In the genomic region with DNA sequence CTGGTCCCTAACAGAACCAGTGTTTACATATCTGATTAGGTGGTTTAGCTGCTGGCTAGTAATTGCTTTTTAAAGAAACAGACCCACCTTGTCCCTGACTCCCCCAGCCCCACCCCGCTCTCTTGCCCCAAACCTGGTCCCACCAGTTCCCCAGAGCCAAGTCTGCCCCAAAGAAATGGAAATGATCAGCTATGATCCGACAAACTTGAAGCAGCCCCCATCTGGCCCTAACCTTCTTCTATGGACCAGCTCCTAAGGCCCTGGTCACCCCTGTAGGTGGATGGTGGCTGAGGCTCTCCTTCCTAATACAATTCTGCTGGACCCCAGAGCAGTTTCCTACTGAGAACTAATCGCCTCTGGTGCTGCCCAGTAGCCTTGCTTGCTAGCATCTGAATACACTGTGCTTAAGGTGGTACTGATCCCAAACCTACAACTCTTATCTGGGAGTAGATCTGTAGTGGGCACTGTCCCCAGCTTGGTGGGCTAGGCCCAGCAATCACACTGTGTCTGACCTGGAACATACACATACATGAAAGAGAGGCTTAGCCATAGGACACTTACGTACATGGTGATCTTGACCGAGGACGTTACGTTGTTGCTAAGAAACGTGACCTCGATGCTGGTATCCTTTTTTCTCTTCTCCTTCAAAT, we compare ENCODE assay signal across 8 mouse cellular contexts. TPM values are rescaled to one million over a fixed set of nuclear protein-coding genes. Genes with fewer than 3 reads are reported as not detected.
DNase-seq lines count a peak whose midpoint lies in the region; ATAC-seq and TF ChIP-seq lines count a peak whose summit lies in the region.
"Had no signal": no experiment of that assay in that cellular context is flagged by ENCODE, and none has a peak within 500 bp of the region (broad histone marks: within the 10 kb centered on the region; RNA-seq: fewer than 3 reads in every experiment).

No protein-coding gene starts in this region.

- H3K36me3 ChIP-seq in lung, embryonic 15.5 days, result no peaks in the 10 kb centered on the region
- no peaks in the 10 kb centered on the region for H3K36me3 ChIP-seq in forebrain, embryonic 13.5 days (ENCODE audit: poor library complexity, severe bottlenecking)
- no peaks in the 10 kb centered on the region for H3K36me3 ChIP-seq in limb, embryonic 10.5 days

- no peak for TF ChIP-seq CTCF in olfactory bulb, adult 2 months (IDR thresholded peaks at IDR 0.05; ENCODE audit: insufficient read depth, low read depth, low read length)

- peaks cover 22% of the 10 kb centered on the region for H3K4me1 ChIP-seq in lung, embryonic 15.5 days
- peaks cover 14% of the 10 kb centered on the region for H3K4me1 ChIP-seq in forebrain, embryonic 13.5 days
- peaks cover 18% of the 10 kb centered on the region for H3K4me1 ChIP-seq in limb, embryonic 10.5 days
- peaks cover 14% of the 10 kb centered on the region for H3K4me1 ChIP-seq in olfactory bulb, adult 2 months (ENCODE audit: control insufficient read depth, insufficient read depth, low read length)

- H3K27me3 ChIP-seq in lung, embryonic 15.5 days, result no peaks in the 10 kb centered on the region
- no peaks in the 10 kb centered on the region for H3K27me3 ChIP-seq in forebrain, embryonic 13.5 days
- H3K27me3 ChIP-seq in limb, embryonic 10.5 days (ENCODE audit: low read depth, poor library complexity, severe bottlenecking), result no peaks in the 10 kb centered on the region

- ATAC-seq in lung, embryonic 15.5 days (ENCODE audit: borderline replicate concordance, extremely low read depth, low FRiP score, low TSS enrichment), result no peak
- ATAC-seq in forebrain, embryonic 13.5 days, result peak; percentile 39

- no peaks in the 10 kb centered on the region for H3K9me3 ChIP-seq in lung, embryonic 15.5 days
- H3K9me3 ChIP-seq in forebrain, embryonic 13.5 days (replicated peaks), result no peaks in the 10 kb centered on the region
- H3K9me3 ChIP-seq in limb, embryonic 10.5 days (replicated peaks), result no peaks in the 10 kb centered on the region

- H3K27ac ChIP-seq in lung, embryonic 15.5 days, result 0 out of 2 replicates have a peak overlapping the region, but pooled peaks have one; percentile 29
- H3K27ac ChIP-seq in forebrain, embryonic 13.5 days, result peak overlapping the region; percentile 60
- peak overlapping the region; percentile 80 for H3K27ac ChIP-seq in limb, embryonic 10.5 days
- H3K27ac ChIP-seq in olfactory bulb, adult 2 months (ENCODE audit: insufficient read depth, low read depth, low read length), result no peak overlapping the region

- 69% methylated on average over 9 of the region's 9 CpGs for WGBS in lung, embryonic 15.5 days
- WGBS in forebrain, embryonic 13.5 days, result 75% methylated on average over 9 of the region's 9 CpGs
- WGBS in limb, embryonic 10.5 days, result 83% methylated on average over 9 of the region's 9 CpGs
- 78% methylated on average over 9 of the region's 9 CpGs for WGBS in olfactory bulb, adult 2 months

- peak overlapping the region; percentile 59 for H3K4me2 ChIP-seq in lung, embryonic 15.5 days
- peak overlapping the region; percentile 57 for H3K4me2 ChIP-seq in forebrain, embryonic 13.5 days

- H3K9ac ChIP-seq in lung, embryonic 15.5 days, result peak overlapping the region; percentile 32; the same call in 1 of the 2 replicates
- H3K9ac ChIP-seq in forebrain, embryonic 13.5 days, result peak overlapping the region; percentile 49

- no peak for TF ChIP-seq POLR2A in olfactory bulb, adult 2 months (IDR thresholded peaks at IDR 0.05; ENCODE audit: insufficient read depth, low read depth, low read length)

- H3K4me3 ChIP-seq in lung, embryonic 15.5 days, result peak overlapping the region; percentile 30
- peak overlapping the region; percentile 32 for H3K4me3 ChIP-seq in forebrain, embryonic 13.5 days
- H3K4me3 ChIP-seq in limb, embryonic 10.5 days, result peak overlapping the region; percentile 41
- peak overlapping the region; percentile 39 for H3K4me3 ChIP-seq in olfactory bulb, adult 2 months (ENCODE audit: insufficient read depth, low read depth, low read length)

- DNase-seq in lung, adult 18-20 months, result no peak
- DNase-seq in limb, embryonic 10.5 days (ENCODE audit: low spot score), result no peak
- no peak for DNase-seq in frontal cortex, postnatal 36 days (ENCODE audit: low spot score in 2 of 2)
- DNase-seq in frontal cortex, postnatal 25 days (ENCODE audit: low spot score in 2 of 2), result no peak

RNA-seq across cellular contexts. Expression of gene Pla1a, which starts 32.5 kb away (rescaled TPM):
- 0.66 and 0.74 TPM in 2 replicates for polyA plus RNA-seq in lung, embryonic 15.5 days (2015; fragmentation: Nextera tagmentation; extraction: Ambion mirVana)
- 0.25 and 0.45 TPM in 2 replicates for polyA plus RNA-seq in forebrain, embryonic 13.5 days (2015; fragmentation: Nextera tagmentation; extraction: Ambion mirVana)
- 0.11 TPM in 1 of 2 replicates, not detected in the other for polyA plus RNA-seq in limb, embryonic 10.5 days (2016; fragmentation: Nextera tagmentation; extraction: Ambion mirVana)
- polyA plus RNA-seq in olfactory bulb, adult 2 months (2012; ENCODE audit: insufficient read depth, insufficient read length, low replicate concordance, missing spikeins), result not detected in 2 replicates

RNA-seq across cellular contexts. Expression of gene Popdc2, which starts 38.4 kb away (rescaled TPM):
- polyA plus RNA-seq in lung, embryonic 15.5 days (2015; fragmentation: Nextera tagmentation; extraction: Ambion mirVana), result 10.3 and 10.8 TPM in 2 replicates
- polyA plus RNA-seq in forebrain, embryonic 13.5 days (2015; fragmentation: Nextera tagmentation; extraction: Ambion mirVana), result 0.23 and 0.29 TPM in 2 replicates
- polyA plus RNA-seq in limb, embryonic 10.5 days (2016; fragmentation: Nextera tagmentation; extraction: Ambion mirVana), result 1.3 and 3.1 TPM in 2 replicates
- polyA plus RNA-seq in olfactory bulb, adult 2 months (2012; ENCODE audit: insufficient read depth, insufficient read length, low replicate concordance, missing spikeins), result not detected in 2 replicates

RNA-seq across cellular contexts. Expression of gene Adprh, which starts 52.1 kb away (rescaled TPM):
- 91.7 and 93.7 TPM in 2 replicates for polyA plus RNA-seq in lung, embryonic 15.5 days (2015; fragmentation: Nextera tagmentation; extraction: Ambion mirVana)
- 145 and 153 TPM in 2 replicates for polyA plus RNA-seq in forebrain, embryonic 13.5 days (2015; fragmentation: Nextera tagmentation; extraction: Ambion mirVana)
- polyA plus RNA-seq in limb, embryonic 10.5 days (2016; fragmentation: Nextera tagmentation; extraction: Ambion mirVana), result 153 and 159 TPM in 2 replicates
- polyA plus RNA-seq in olfactory bulb, adult 2 months (2012; ENCODE audit: insufficient read depth, insufficient read length, low replicate concordance, missing spikeins), result not detected in 2 replicates

RNA-seq across cellular contexts. Expression of gene Gm21987, which starts 53.6 kb away (rescaled TPM):
- polyA plus RNA-seq in lung, embryonic 15.5 days (2015; fragmentation: Nextera tagmentation; extraction: Ambion mirVana), result not detected in 2 replicates
- polyA plus RNA-seq in forebrain, embryonic 13.5 days (2015; fragmentation: Nextera tagmentation; extraction: Ambion mirVana), result not detected in 2 replicates
- not detected in 2 replicates for polyA plus RNA-seq in limb, embryonic 10.5 days (2016; fragmentation: Nextera tagmentation; extraction: Ambion mirVana)
- not detected in 2 replicates for polyA plus RNA-seq in olfactory bulb, adult 2 months (2012; ENCODE audit: insufficient read depth, insufficient read length, low replicate concordance, missing spikeins)
- polyA plus RNA-seq: testis, adult 2 months had no signal

RNA-seq across cellular contexts. Expression of gene Cox17, which starts 53.6 kb away (rescaled TPM):
- 120 and 130 TPM in 2 replicates for polyA plus RNA-seq in lung, embryonic 15.5 days (2015; fragmentation: Nextera tagmentation; extraction: Ambion mirVana)
- polyA plus RNA-seq in forebrain, embryonic 13.5 days (2015; fragmentation: Nextera tagmentation; extraction: Ambion mirVana), result 129 and 147 TPM in 2 replicates
- polyA plus RNA-seq in limb, embryonic 10.5 days (2016; fragmentation: Nextera tagmentation; extraction: Ambion mirVana), result 119 and 132 TPM in 2 replicates
- polyA plus RNA-seq in olfactory bulb, adult 2 months (2012; ENCODE audit: insufficient read depth, insufficient read length, low replicate concordance, missing spikeins), result not detected in 2 replicates
